Mouse (Mus musculus): ENCODE measurements around the gene Vipr1.
A peak's percentile ranks its signal among the peaks of the same experiment; 100 is the strongest.

Gene Vipr1

GRCm38 (mm10) chr9:121633306-121633705 lies 9.2 kb upstream of the Vipr1 start:
- no peak for DNase-seq (ENCODE audit: low spot score in 2 of 2)

- DNase-seq (ENCODE audit: low spot score in 2 of 2), result no peak
These were observed 6.5 kb upstream of the Vipr1 start for GRCm38 (mm10) chr9:121635835-121636576.

- no peak for DNase-seq (ENCODE audit: low spot score in 2 of 2)
These were observed 2.7 kb upstream of the Vipr1 start for GRCm38 (mm10) chr9:121639790-121640189.

- DNase-seq (ENCODE audit: low spot score in 2 of 2), result no peak
These were observed 1.1 kb upstream of the Vipr1 start for GRCm38 (mm10) chr9:121641235-121641915.

GRCm38 (mm10) chr9:121642001-121642400 lies 515 bp upstream of the Vipr1 start, which contains the start of gene Lyzl4:
Gene Lyzl4 (minus strand): TSS chr9:121642096.
- DNase-seq (ENCODE audit: low spot score in 2 of 2), result peak; percentile 52 to 74

- no peak for DNase-seq (ENCODE audit: low spot score in 2 of 2)
These were observed 2.3 kb downstream of the Vipr1 start for GRCm38 (mm10) chr9:121644855-121645254.

- no peak for DNase-seq (ENCODE audit: low spot score in 2 of 2)
These were observed 4.5 kb downstream of the Vipr1 start for GRCm38 (mm10) chr9:121647026-121647425.

- DNase-seq (ENCODE audit: low spot score in 2 of 2), result no peak
These were observed 11.2 kb downstream of the Vipr1 start for GRCm38 (mm10) chr9:121653668-121654067.

- DNase-seq (ENCODE audit: low spot score in 2 of 2), result no peak
These were observed 13.8 kb downstream of the Vipr1 start for GRCm38 (mm10) chr9:121656322-121656721.

- DNase-seq (ENCODE audit: low spot score in 2 of 2), result no peak
These were observed 14.6 kb downstream of the Vipr1 start for GRCm38 (mm10) chr9:121657143-121657542.

- DNase-seq (ENCODE audit: low spot score in 2 of 2), result no peak
These were observed 15.7 kb downstream of the Vipr1 start for GRCm38 (mm10) chr9:121658248-121658647.

- DNase-seq (ENCODE audit: low spot score in 2 of 2), result no peak
These were observed 17.3 kb downstream of the Vipr1 start for GRCm38 (mm10) chr9:121659791-121660190.

- no peak for DNase-seq (ENCODE audit: low spot score in 2 of 2)
These were observed 21.0 kb downstream of the Vipr1 start for GRCm38 (mm10) chr9:121663467-121663866.

- DNase-seq (ENCODE audit: low spot score in 2 of 2), result no peak
These were observed 21.6 kb downstream of the Vipr1 start for GRCm38 (mm10) chr9:121664104-121664503.

GRCm38 (mm10) chr9:121666957-121667630 lies 24.6 kb downstream of the Vipr1 start:
- DNase-seq (ENCODE audit: low spot score in 2 of 2), result no peak

- no peak for DNase-seq (ENCODE audit: low spot score in 2 of 2)
These were observed 25.3 kb downstream of the Vipr1 start for GRCm38 (mm10) chr9:121667822-121668221.

- peak in 1 of 2 experiments; percentile 62 for DNase-seq (ENCODE audit: low spot score in 2 of 2)
These were observed 26.9 kb downstream of the Vipr1 start for GRCm38 (mm10) chr9:121669348-121669791.

GRCm38 (mm10) chr9:121671300-121671699 lies 28.8 kb downstream of the Vipr1 start:
- peak in 1 of 2 experiments; percentile 37 for DNase-seq (ENCODE audit: low spot score in 2 of 2)

GRCm38 (mm10) chr9:121672311-121672710 lies 29.8 kb downstream of the Vipr1 start:
- no peak for DNase-seq (ENCODE audit: low spot score in 2 of 2)

GRCm38 (mm10) chr9:121673716-121674115 lies 31.2 kb downstream of the Vipr1 start:
- no peak for DNase-seq (ENCODE audit: low spot score in 2 of 2)

- DNase-seq (ENCODE audit: low spot score in 2 of 2), result peak in 1 of 2 experiments; percentile 64
These were observed 32.5 kb downstream of the Vipr1 start for GRCm38 (mm10) chr9:121675011-121675410.

GRCm38 (mm10) chr9:121675556-121675955 lies 33.0 kb downstream of the Vipr1 start:
- DNase-seq (ENCODE audit: low spot score in 2 of 2), result no peak
